Mouse (Mus musculus): ENCODE data around the gene Higd2a. TPM values are rescaled to one million over a fixed set of nuclear protein-coding genes. Genes with fewer than 3 reads are reported as not detected.

Higd2a gene
- polyA plus RNA-seq, 1 experiment from 2014 or later, result 295 TPM

DNA sequence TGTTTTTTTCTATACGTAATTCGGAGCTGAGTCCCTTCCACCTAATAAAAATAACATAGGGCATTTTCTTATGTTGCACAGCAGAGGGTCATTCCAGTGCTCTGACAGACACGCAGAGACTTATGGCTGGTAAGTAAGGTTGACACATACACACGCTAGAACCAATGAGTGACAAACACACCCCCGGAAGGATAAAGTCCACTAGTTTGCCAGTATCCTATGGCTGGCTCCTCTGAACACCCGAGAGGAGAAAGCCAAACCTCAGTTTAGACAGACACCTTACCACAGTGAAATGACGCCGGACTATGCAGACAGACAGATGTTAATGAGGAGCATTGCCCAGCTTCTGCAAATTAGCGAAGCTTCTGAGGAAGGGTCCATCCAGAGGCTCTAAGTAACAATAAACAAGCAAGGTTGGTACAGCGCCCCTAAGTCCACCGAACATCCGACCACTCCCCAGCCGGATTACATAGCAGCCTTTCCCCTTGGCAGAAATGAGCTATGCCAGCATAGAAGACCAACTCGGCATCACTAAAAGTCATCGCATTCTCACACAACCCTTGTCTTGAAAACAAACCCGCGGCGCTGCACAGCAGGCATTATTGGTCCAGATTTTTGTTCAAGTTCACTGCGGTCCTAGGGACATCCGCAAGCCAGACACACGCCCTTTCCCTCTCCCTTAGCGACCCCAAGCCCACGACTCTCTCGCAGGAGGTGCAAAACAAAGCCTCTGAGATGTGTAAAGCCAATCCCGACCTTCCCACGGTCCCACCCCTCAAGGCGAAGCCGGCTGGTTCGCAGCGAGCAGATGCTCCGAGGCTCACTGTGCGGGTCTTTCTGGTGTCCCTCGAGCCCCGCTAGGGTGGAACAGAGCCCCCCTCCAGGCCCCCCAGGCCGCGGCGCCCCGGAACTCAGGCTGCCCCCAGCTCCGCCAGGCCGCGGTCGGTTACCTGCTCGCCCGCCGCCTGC, 25.5 kb upstream of the Higd2a start:
- Histone ChIP-seq H3K9me3 (ENCODE audit: control insufficient read depth, low read length) (no peaks in the 10 kb centered on the region), H3K27me3 (ENCODE audit: control insufficient read depth, insufficient read depth, low read length) (no peaks in the 10 kb centered on the region; the same call in 1 of the 2 replicates), H3K27ac (ENCODE audit: low read depth, low read length) (peak overlapping the region; percentile 85), H3K9ac (replicated peaks; ENCODE audit: low read depth, low read length) (peak overlapping the region; percentile 92), H3K4me3 (ENCODE audit: low read depth, low read length) (peak overlapping the region; percentile 97), H3K4me1 (ENCODE audit: control insufficient read depth, insufficient read depth, low read length) (peaks cover 5% of the 10 kb centered on the region; the same call in 1 of the 2 replicates), H3K4me2 (ENCODE audit: low read depth, low read length) (peak overlapping the region; percentile 75), H3K36me3 (ENCODE audit: control insufficient read depth, insufficient read depth, low read length) (peaks cover 22% of the 10 kb centered on the region)
- 13% methylated on average over 42 of the region's 45 CpGs for WGBS
- peak; percentile 71 for ATAC-seq (ENCODE audit: low read depth)

DNA sequence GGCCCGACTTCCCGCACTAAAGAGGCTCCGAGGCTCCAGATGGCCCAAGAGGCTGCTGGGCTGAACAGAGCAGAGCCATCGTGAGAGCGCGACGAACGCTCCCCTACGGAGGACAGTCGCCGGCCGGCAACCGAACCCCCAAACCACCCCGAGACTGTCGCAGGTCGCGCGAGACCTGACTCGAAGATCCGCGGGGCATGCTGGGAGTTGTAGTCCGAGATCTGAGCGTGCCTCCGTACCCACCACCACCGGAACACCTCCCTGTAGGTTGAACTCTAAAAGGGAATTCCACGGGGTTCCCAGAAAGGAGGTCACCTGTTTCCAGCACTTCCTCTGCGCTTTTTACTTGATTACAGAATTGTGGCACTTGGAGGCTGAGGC, 24.8 kb upstream of the Higd2a start, which contains the start of gene 4833439L19Rik:
TSS of gene 4833439L19Rik (minus strand) at position 235 of the 381 bp plus-strand sequence.
- WGBS, result 1% methylated on average over 26 of the region's 27 CpGs
- Histone ChIP-seq H3K4me1 (ENCODE audit: control insufficient read depth, insufficient read depth, low read length) (peaks cover 5% of the 10 kb centered on the region; the same call in 1 of the 2 replicates), H3K36me3 (ENCODE audit: control insufficient read depth, insufficient read depth, low read length) (0 out of 2 replicates have a peak, but pooled peaks cover 16% of the 10 kb centered on the region), H3K27me3 (ENCODE audit: control insufficient read depth, insufficient read depth, low read length) (no peaks in the 10 kb centered on the region; the same call in 1 of the 2 replicates), H3K9ac (replicated peaks; ENCODE audit: low read depth, low read length) (peak within 1 kb of the TSS; percentile 92), H3K4me2 (ENCODE audit: low read depth, low read length) (peak within 1 kb of the TSS; percentile 75), H3K9me3 (ENCODE audit: control insufficient read depth, low read length) (no peaks in the 10 kb centered on the region), H3K27ac (ENCODE audit: low read depth, low read length) (peak within 1 kb of the TSS; percentile 85), H3K4me3 (ENCODE audit: low read depth, low read length) (peak within 1 kb of the TSS; percentile 97)
- peak; percentile 97 for ATAC-seq (ENCODE audit: low read depth)

DNA sequence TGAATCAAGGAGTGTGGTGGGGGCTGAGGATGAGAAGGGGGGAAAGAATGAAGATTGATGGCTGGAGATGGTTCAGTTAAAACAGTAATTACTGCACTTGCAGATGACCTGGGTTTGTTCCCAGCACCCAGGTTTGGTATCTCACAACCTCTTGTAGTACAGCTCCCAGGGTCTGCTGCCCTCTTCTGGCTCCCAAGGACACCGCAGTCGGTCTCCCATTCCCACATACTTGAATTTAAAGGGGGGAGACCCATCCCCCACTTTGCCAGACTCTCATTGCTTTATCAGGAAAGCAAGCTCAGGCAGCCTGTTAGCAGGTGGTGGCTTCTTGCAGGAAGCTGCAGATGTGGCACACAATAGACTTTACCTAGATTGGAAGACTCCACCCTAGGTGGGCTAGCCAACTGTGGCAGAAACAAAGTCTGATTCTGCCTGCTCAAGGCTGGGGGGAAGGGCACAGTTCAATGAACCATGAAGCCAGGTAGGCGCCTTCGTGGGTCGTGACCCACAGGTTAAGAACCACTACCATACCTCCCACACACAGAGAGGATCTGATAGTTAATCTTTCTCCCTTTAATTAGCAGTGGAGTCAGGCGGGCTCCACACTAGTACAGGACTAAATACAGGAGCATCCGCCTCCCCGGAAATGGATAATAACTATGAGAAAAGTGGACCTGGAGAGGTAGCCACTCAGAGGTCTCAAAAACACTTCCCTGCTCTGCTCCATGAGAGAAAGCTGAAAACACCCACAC, 24.2 kb upstream of the Higd2a start:
- peak; percentile 67 for ATAC-seq (ENCODE audit: low read depth)
- no peaks in the 10 kb centered on the region; the same call in 1 of the 2 replicates for H3K27me3 ChIP-seq (ENCODE audit: control insufficient read depth, insufficient read depth, low read length)
- H3K27ac ChIP-seq (ENCODE audit: low read depth, low read length), result peak overlapping the region; percentile 34
- peak overlapping the region; percentile 97 for H3K4me3 ChIP-seq (ENCODE audit: low read depth, low read length)
- no peaks in the 10 kb centered on the region for H3K9me3 ChIP-seq (ENCODE audit: control insufficient read depth, low read length)
- peak overlapping the region; percentile 50 for H3K4me2 ChIP-seq (ENCODE audit: low read depth, low read length)
- H3K36me3 ChIP-seq (ENCODE audit: control insufficient read depth, insufficient read depth, low read length), result 0 out of 2 replicates have a peak, but pooled peaks cover 11% of the 10 kb centered on the region
- 55% methylated on average over 8 of the region's 8 CpGs for WGBS
- H3K4me1 ChIP-seq (ENCODE audit: control insufficient read depth, insufficient read depth, low read length), result peaks cover 5% of the 10 kb centered on the region; the same call in 1 of the 2 replicates
- H3K9ac ChIP-seq (replicated peaks; ENCODE audit: low read depth, low read length), result no peak overlapping the region

DNA sequence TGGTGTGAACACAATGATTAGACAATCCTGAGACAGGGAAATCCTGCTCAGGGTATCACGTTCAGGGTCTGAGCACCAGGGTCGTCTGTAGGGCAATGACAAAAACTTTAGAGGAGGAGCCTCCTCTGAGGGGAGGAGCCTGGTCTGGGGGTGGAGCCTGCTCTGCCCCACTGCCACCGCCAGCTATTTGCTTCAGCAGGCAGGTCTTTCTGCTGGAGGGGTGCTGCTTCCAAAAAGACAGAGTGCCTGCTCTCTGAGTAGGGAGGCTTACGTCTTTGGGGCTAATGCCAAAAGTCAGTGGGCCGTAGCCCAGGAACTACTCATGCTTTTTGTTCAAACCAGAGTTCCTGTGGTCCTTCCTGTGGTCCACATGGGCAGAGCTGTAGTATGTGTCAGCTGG, 21.6 kb upstream of the Higd2a start:
- Histone ChIP-seq H3K9ac (replicated peaks; ENCODE audit: low read depth, low read length) (no peak overlapping the region), H3K4me1 (ENCODE audit: control insufficient read depth, insufficient read depth, low read length) (peaks cover 5% of the 10 kb centered on the region; the same call in 1 of the 2 replicates), H3K27ac (ENCODE audit: low read depth, low read length) (no peak overlapping the region), H3K4me3 (ENCODE audit: low read depth, low read length) (no peak overlapping the region), H3K36me3 (ENCODE audit: control insufficient read depth, insufficient read depth, low read length) (no peaks in the 10 kb centered on the region), H3K9me3 (ENCODE audit: control insufficient read depth, low read length) (no peaks in the 10 kb centered on the region), H3K27me3 (ENCODE audit: control insufficient read depth, insufficient read depth, low read length) (no peaks in the 10 kb centered on the region; the same call in 1 of the 2 replicates), H3K4me2 (ENCODE audit: low read depth, low read length) (no peak overlapping the region)
- ATAC-seq (ENCODE audit: low read depth), result no peak
- WGBS, result 39% methylated on average over 5 of the region's 5 CpGs

DNA sequence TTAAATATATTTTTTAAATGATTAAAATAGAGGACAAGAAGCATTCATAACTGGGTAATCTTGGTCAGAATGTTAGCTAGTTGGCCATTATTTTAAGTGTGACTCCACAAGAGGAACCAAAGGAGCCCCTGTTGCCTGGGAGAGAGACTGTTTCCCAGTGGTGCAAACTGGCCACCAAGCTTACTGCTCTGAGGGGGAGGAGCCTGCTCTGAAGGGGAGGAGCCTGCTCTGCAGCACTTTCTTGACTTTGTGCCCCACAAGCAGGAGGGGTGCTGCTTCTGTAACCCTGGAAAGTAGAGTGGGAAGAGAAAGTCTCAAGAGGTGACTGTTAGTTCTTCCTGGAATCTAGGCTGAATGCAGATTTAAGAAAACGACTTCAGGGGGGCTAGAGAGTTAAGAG, 20.7 kb upstream of the Higd2a start:
- no peak overlapping the region for H3K9ac ChIP-seq (replicated peaks; ENCODE audit: low read depth, low read length)
- WGBS, result 55% methylated on average over 1 of the region's 1 CpGs
- H3K4me1 ChIP-seq (ENCODE audit: control insufficient read depth, insufficient read depth, low read length), result peaks cover under 1% of the 10 kb centered on the region; the same call in 1 of the 2 replicates
- no peaks in the 10 kb centered on the region; the same call in 1 of the 2 replicates for H3K27me3 ChIP-seq (ENCODE audit: control insufficient read depth, insufficient read depth, low read length)
- ATAC-seq (ENCODE audit: low read depth), result no peak
- H3K4me2 ChIP-seq (ENCODE audit: low read depth, low read length), result no peak overlapping the region
- H3K4me3 ChIP-seq (ENCODE audit: low read depth, low read length), result no peak overlapping the region
- no peak overlapping the region for H3K27ac ChIP-seq (ENCODE audit: low read depth, low read length)
- no peaks in the 10 kb centered on the region for H3K9me3 ChIP-seq (ENCODE audit: control insufficient read depth, low read length)
- no peaks in the 10 kb centered on the region for H3K36me3 ChIP-seq (ENCODE audit: control insufficient read depth, insufficient read depth, low read length)

DNA sequence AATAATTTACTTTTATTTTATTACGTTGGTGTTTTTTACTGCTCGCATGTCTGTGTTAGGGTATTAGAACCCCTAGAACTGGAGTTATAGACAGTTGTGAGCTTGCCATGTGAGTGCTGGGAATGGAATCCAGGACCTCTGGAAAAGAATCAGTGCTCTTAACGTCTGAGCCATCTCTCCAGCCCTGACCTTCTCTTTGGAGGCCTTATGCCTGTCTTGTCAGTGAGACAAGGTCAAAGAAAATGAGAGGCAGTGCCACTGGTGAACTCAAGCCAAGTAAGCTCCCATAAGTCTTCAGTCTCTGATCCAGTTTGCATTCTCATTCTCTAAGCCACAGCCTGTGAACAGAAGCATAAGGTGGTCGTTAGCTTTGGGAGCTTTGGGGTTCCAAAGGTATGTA, 19.3 kb upstream of the Higd2a start:
- Histone ChIP-seq H3K27ac (ENCODE audit: low read depth, low read length) (no peak overlapping the region), H3K27me3 (ENCODE audit: control insufficient read depth, insufficient read depth, low read length) (no peaks in the 10 kb centered on the region; the same call in 1 of the 2 replicates), H3K4me1 (ENCODE audit: control insufficient read depth, insufficient read depth, low read length) (peaks cover 4% of the 10 kb centered on the region), H3K4me3 (ENCODE audit: low read depth, low read length) (no peak overlapping the region), H3K9me3 (ENCODE audit: control insufficient read depth, low read length) (no peaks in the 10 kb centered on the region), H3K9ac (replicated peaks; ENCODE audit: low read depth, low read length) (no peak overlapping the region), H3K4me2 (ENCODE audit: low read depth, low read length) (no peak overlapping the region), H3K36me3 (ENCODE audit: control insufficient read depth, insufficient read depth, low read length) (no peaks in the 10 kb centered on the region)
- 81% methylated on average over 4 of the region's 4 CpGs for WGBS
- ATAC-seq (ENCODE audit: low read depth), result no peak

DNA sequence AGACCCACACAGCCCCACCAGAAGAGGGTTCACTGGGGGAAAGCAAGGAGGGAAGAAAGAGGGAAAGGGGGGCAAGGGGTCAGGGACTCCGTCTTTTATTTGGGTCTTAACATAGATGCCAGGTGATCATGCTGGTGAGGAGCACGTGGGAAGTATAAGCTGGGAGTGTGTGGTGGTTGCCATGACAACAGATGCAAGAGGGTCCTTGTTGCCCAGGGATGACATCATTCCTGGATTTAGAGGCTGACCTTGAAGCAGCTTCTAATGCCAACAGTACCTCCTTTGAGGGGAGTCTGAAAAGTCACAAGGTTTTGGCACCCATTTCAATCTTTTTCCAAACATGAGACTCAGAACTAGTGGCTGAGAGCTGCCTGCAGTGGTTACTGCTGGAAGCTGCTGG, 18.4 kb upstream of the Higd2a start:
- H3K36me3 ChIP-seq (ENCODE audit: control insufficient read depth, insufficient read depth, low read length), result no peaks in the 10 kb centered on the region
- H3K4me3 ChIP-seq (ENCODE audit: low read depth, low read length), result no peak overlapping the region
- H3K9me3 ChIP-seq (ENCODE audit: control insufficient read depth, low read length), result no peaks in the 10 kb centered on the region
- no peaks in the 10 kb centered on the region; the same call in 1 of the 2 replicates for H3K27me3 ChIP-seq (ENCODE audit: control insufficient read depth, insufficient read depth, low read length)
- peaks cover 13% of the 10 kb centered on the region for H3K4me1 ChIP-seq (ENCODE audit: control insufficient read depth, insufficient read depth, low read length)
- no peak overlapping the region for H3K4me2 ChIP-seq (ENCODE audit: low read depth, low read length)
- 23% methylated on average over 2 of the region's 2 CpGs for WGBS
- no peak overlapping the region for H3K27ac ChIP-seq (ENCODE audit: low read depth, low read length)
- no peak overlapping the region for H3K9ac ChIP-seq (replicated peaks; ENCODE audit: low read depth, low read length)
- ATAC-seq (ENCODE audit: low read depth), result no peak

DNA sequence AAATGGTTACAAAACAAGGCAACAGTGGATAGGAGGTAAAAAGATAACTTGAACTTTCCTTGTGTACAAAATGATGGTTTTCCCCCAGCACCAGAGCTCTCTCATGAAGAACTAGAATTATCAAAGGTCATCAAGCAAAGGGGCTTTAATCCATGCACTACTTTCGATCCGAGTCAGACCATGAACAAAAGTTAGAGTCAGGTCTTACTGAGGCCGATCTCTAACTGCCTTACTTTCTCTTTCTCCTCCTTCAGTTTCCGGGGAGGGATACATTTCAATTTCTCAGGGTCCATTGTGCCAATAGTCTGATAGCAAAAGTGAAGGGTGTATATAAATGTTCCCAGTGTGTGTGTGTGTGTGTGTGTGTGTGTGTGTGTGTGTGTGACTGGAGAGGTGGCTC, 17.4 kb upstream of the Higd2a start:
- Histone ChIP-seq H3K27ac (ENCODE audit: low read depth, low read length) (no peak overlapping the region), H3K9ac (replicated peaks; ENCODE audit: low read depth, low read length) (no peak overlapping the region), H3K36me3 (ENCODE audit: control insufficient read depth, insufficient read depth, low read length) (no peaks in the 10 kb centered on the region), H3K27me3 (ENCODE audit: control insufficient read depth, insufficient read depth, low read length) (no peaks in the 10 kb centered on the region; the same call in 1 of the 2 replicates), H3K4me2 (ENCODE audit: low read depth, low read length) (no peak overlapping the region), H3K9me3 (ENCODE audit: control insufficient read depth, low read length) (no peaks in the 10 kb centered on the region), H3K4me1 (ENCODE audit: control insufficient read depth, insufficient read depth, low read length) (peaks cover 16% of the 10 kb centered on the region), H3K4me3 (ENCODE audit: low read depth, low read length) (no peak overlapping the region)
- WGBS, result 85% methylated on average over 4 of the region's 4 CpGs
- no peak for ATAC-seq (ENCODE audit: low read depth)

Data from neural tube, embryonic 14.5 days (tissue).